ENCODE assay signal across 11 mouse cellular contexts in genomic region chr1:52521436-52521993, GRCm38 (mm10). TPM values are rescaled to one million over a fixed set of nuclear protein-coding genes. Genes with fewer than 3 reads are reported as not detected.
A peak's percentile ranks its signal among the peaks of the same experiment; 100 is the strongest.
DNase-seq lines count a peak whose midpoint lies in the region; ATAC-seq and TF ChIP-seq lines count a peak whose summit lies in the region.
"Had no signal": no experiment of that assay in that cellular context is flagged by ENCODE, and none has a peak within 500 bp of the region (broad histone marks: within the 10 kb centered on the region; RNA-seq: fewer than 3 reads in every experiment).

No protein-coding gene starts in this region.

- H3K4me3 ChIP-seq in midbrain, embryonic 16.5 days (ENCODE audit: low read depth, low read length): no peak overlapping the region
- no peak overlapping the region for H3K4me3 ChIP-seq in midbrain, embryonic 13.5 days (replicated peaks)
- H3K4me3 ChIP-seq in gastrocnemius, adult 2 months: no peak overlapping the region
- H3K4me3 ChIP-seq: embryonic facial prominence, embryonic 15.5 days; liver, embryonic 15.5 days had no signal

- 0 out of 2 replicates have a peak overlapping the region, but pooled peaks have one; percentile 14 for H3K9ac ChIP-seq in midbrain, embryonic 16.5 days (ENCODE audit: low read depth, low read length)
- no peak overlapping the region for H3K9ac ChIP-seq in midbrain, embryonic 13.5 days (replicated peaks)
- H3K9ac ChIP-seq: embryonic facial prominence, embryonic 15.5 days; liver, embryonic 15.5 days had no signal

- WGBS in midbrain, embryonic 16.5 days: 73% methylated on average over 8 of the region's 8 CpGs
- 76% methylated on average over 8 of the region's 8 CpGs for WGBS in midbrain, embryonic 13.5 days

- no peak overlapping the region for H3K4me2 ChIP-seq in midbrain, embryonic 16.5 days (ENCODE audit: low read length)
- no peak overlapping the region for H3K4me2 ChIP-seq in midbrain, embryonic 13.5 days (replicated peaks)
- H3K4me2 ChIP-seq: embryonic facial prominence, embryonic 15.5 days; liver, embryonic 15.5 days had no signal

- no peaks in the 10 kb centered on the region for H3K4me1 ChIP-seq in midbrain, embryonic 16.5 days (ENCODE audit: control insufficient read depth, insufficient read depth, low read length)
- 0 out of 2 replicates have a peak, but pooled peaks cover 3% of the 10 kb centered on the region for H3K4me1 ChIP-seq in midbrain, embryonic 13.5 days (replicated peaks)
- H3K4me1 ChIP-seq: embryonic facial prominence, embryonic 15.5 days; liver, embryonic 15.5 days had no signal

- no peak for ATAC-seq in midbrain, embryonic 16.5 days
- ATAC-seq in midbrain, embryonic 13.5 days: no peak

- H3K36me3 ChIP-seq in midbrain, embryonic 16.5 days (ENCODE audit: control insufficient read depth, insufficient read depth, low read length): no peaks in the 10 kb centered on the region
- H3K36me3 ChIP-seq in midbrain, embryonic 13.5 days: no peaks in the 10 kb centered on the region
- H3K36me3 ChIP-seq: embryonic facial prominence, embryonic 15.5 days; liver, embryonic 15.5 days had no signal

- no peak for TF ChIP-seq CTCF in gastrocnemius, adult 2 months (IDR thresholded peaks at IDR 0.05)

- H3K27me3 ChIP-seq in midbrain, embryonic 16.5 days (ENCODE audit: control insufficient read depth, insufficient read depth, low read depth, low read length): no peaks in the 10 kb centered on the region
- no peaks in the 10 kb centered on the region for H3K27me3 ChIP-seq in midbrain, embryonic 13.5 days
- H3K27me3 ChIP-seq: embryonic facial prominence, embryonic 15.5 days; liver, embryonic 15.5 days had no signal

- no peaks in the 10 kb centered on the region for H3K9me3 ChIP-seq in midbrain, embryonic 16.5 days (replicated peaks; ENCODE audit: control insufficient read depth, low read length, poor library complexity, severe bottlenecking)
- no peaks in the 10 kb centered on the region for H3K9me3 ChIP-seq in midbrain, embryonic 13.5 days
- H3K9me3 ChIP-seq: embryonic facial prominence, embryonic 15.5 days; liver, embryonic 15.5 days had no signal

- intact Hi-C loops in gastrocnemius, adult 2 months (cut with DNase I): no loop called here

- DNase-seq in cerebellum, postnatal 10 days: peak; percentile 93 to 96
- peak; percentile 54 to 63 for DNase-seq in layer of hippocampus, postnatal 10 days (ENCODE audit: low spot score in 2 of 2)
- DNase-seq in spleen, postnatal 36 days (ENCODE audit: low spot score in 2 of 2): peak; percentile 56 to 69
- DNase-seq in c-Kit-positive CD71-positive TER-119-positive erythroid progenitor cells, embryonic 14.5 days (ENCODE audit: low spot score): no peak
- DNase-seq in gastrocnemius, adult 2 months: no peak
- DNase-seq in lung, postnatal 14 days: no peak
- DNase-seq: kidney, postnatal 4 days had no signal

- H3K27ac ChIP-seq in midbrain, embryonic 16.5 days (ENCODE audit: low read length): no peak overlapping the region
- no peak overlapping the region for H3K27ac ChIP-seq in midbrain, embryonic 13.5 days
- H3K27ac ChIP-seq in gastrocnemius, adult 2 months: no peak overlapping the region
- H3K27ac ChIP-seq: embryonic facial prominence, embryonic 15.5 days; liver, embryonic 15.5 days had no signal

RNA-seq across cellular contexts. Expression of gene Nab1, which starts 21.0 kb away (rescaled TPM):
- polyA plus RNA-seq in midbrain, embryonic 16.5 days (2015; fragmentation: Nextera tagmentation; extraction: Ambion mirVana): 4.8 and 5.4 TPM in 2 replicates
- polyA plus RNA-seq in midbrain, embryonic 13.5 days (2015; fragmentation: Nextera tagmentation; extraction: Ambion mirVana): 3.9 and 4.5 TPM in 2 replicates
- total RNA-seq in layer of hippocampus, postnatal 10 days (2021): 10 to 100 TPM; 31.2 to 32.2 TPM
- total RNA-seq in gastrocnemius, adult 2 months (2021): 10 to 100 TPM in 1 of 2 experiments, 1 to 10 TPM in 1; 9.4 to 11.3 TPM

Comparison
In these comparisons a context has a peak if more than half of its experiments do, and no peak if none do; other contexts are left out.
1. DNase-seq: peak in cerebellum, postnatal 10 days (2 of 2), layer of hippocampus, postnatal 10 days (2 of 2) and spleen, postnatal 36 days (2 of 2); none in c-Kit-positive CD71-positive TER-119-positive erythroid progenitor cells, embryonic 14.5 days (single experiment), gastrocnemius, adult 2 months (single experiment) and lung, postnatal 14 days (single experiment).